Mouse (Mus musculus) C2C12 (cell line): ENCODE data around the gene Slc10a7. TPM values are rescaled to one million over a fixed set of nuclear protein-coding genes. Genes with fewer than 3 reads are reported as not detected.

ENCODE experiments used
- H3K27me3 ChIP-seq: one replicate; pipeline ENCODE4 v1.6.1; 2011; ENCODE audit not compliant: control insufficient read depth, insufficient read depth, insufficient read length
- H3K36me3 ChIP-seq: one replicate; pipeline ENCODE4 v1.6.1; 2011; ENCODE audit not compliant: control insufficient read depth, insufficient read depth
- H3K4me3 ChIP-seq: one replicate; pipeline ENCODE4 v1.5.1; 2011; ENCODE audit warnings: mild to moderate bottlenecking, control low read depth; ENCODE audit not compliant: poor library complexity, insufficient read depth, severe bottlenecking
- H3K79me2 ChIP-seq: one replicate; pipeline ENCODE4 v1.6.1; 2011; ENCODE audit not compliant: control insufficient read depth, insufficient read depth
- H3K79me3 ChIP-seq: one replicate; pipeline ENCODE4 v1.6.1; 2011; ENCODE audit warnings: low read depth, control low read depth
- H3ac ChIP-seq: one replicate; pipeline ENCODE3; 2011; ENCODE audit warnings: low read depth; ENCODE audit not compliant: control insufficient read depth, insufficient read length
- CEBPB ChIP-seq: IDR thresholded peaks from one replicate; pipeline ENCODE4 v1.6.1; 2011; ENCODE audit warnings: low read depth, mild to moderate bottlenecking, control low read depth, moderate library complexity
- CTCF ChIP-seq: IDR thresholded peaks from one replicate; pipeline ENCODE4 v1.5.1; 2011; ENCODE audit not compliant: control insufficient read depth, insufficient read depth, insufficient read length
- FOSL1 ChIP-seq: IDR thresholded peaks from one replicate; pipeline ENCODE4 v1.8.0; 2011; ENCODE audit warnings: mild to moderate bottlenecking, low read length; ENCODE audit not compliant: poor library complexity, insufficient read depth, severe bottlenecking
- MAX ChIP-seq: IDR thresholded peaks from one replicate; pipeline ENCODE4 v1.6.1; 2011; ENCODE audit warnings: mild to moderate bottlenecking, control low read depth
- MYOD1 ChIP-seq: IDR thresholded peaks from one replicate; pipeline ENCODE4 v1.6.1; 2011; ENCODE audit warnings: low read depth; ENCODE audit not compliant: control insufficient read depth, insufficient read length
- MYOG ChIP-seq: IDR thresholded peaks from one replicate; pipeline ENCODE4 v1.6.1; 2011; ENCODE audit not compliant: control insufficient read depth, insufficient read length; ENCODE audit errors: extremely low read depth
- USF1 ChIP-seq: IDR thresholded peaks from one replicate; pipeline ENCODE4 v1.6.1; 2011; ENCODE audit warnings: low read depth, mild to moderate bottlenecking, control low read depth, moderate library complexity
- polyA plus RNA-seq: library from polyadenylated mRNA; unstranded; fragments of >200 nt; fragmentation: generic; extraction: Trizol; gene quantifications from one replicate; pipeline ENCODE4 v1.2.1, GENCODE M21; 2012; ENCODE audit warnings: missing spikeins

Slc10a7 gene
- polyA plus RNA-seq, 1 experiment = 7.5 TPM

- H3K27me3 ChIP-seq = no peaks in the 10 kb centered on the region
- no peak overlapping the region for H3ac ChIP-seq
- no peaks in the 10 kb centered on the region for H3K36me3 ChIP-seq
- H3K79me3 ChIP-seq = no peaks in the 10 kb centered on the region
- TF ChIP-seq MYOG (no peak), FOSL1 (peak; percentile 71), MYOD1 (peak; percentile 31), MAX (peak; percentile 58), CEBPB (no peak)
- H3K4me3 ChIP-seq = no peak overlapping the region
- no peaks in the 10 kb centered on the region for H3K79me2 ChIP-seq
Measured at GRCm38 (mm10) chr8:78742453-78742852, 233.3 kb downstream of the Slc10a7 start.

GRCm38 (mm10) chr8:78747052-78747451 is 237.9 kb downstream of the Slc10a7 start:
- Histone ChIP-seq H3K79me2 (no peaks in the 10 kb centered on the region), H3K79me3 (no peaks in the 10 kb centered on the region), H3K27me3 (no peaks in the 10 kb centered on the region), H3K36me3 (no peaks in the 10 kb centered on the region), H3ac (no peak overlapping the region), H3K4me3 (no peak overlapping the region)
- TF ChIP-seq USF1 = no peak
- no peak for TF ChIP-seq MYOG
- TF ChIP-seq FOSL1 = no peak
- no peak for TF ChIP-seq MAX
- TF ChIP-seq CEBPB = no peak
- no peak for TF ChIP-seq CTCF
- no peak for TF ChIP-seq MYOD1

GRCm38 (mm10) chr8:78748701-78749100 is 239.6 kb downstream of the Slc10a7 start:
- no peak overlapping the region for H3ac ChIP-seq
- no peaks in the 10 kb centered on the region for H3K79me2 ChIP-seq
- H3K27me3 ChIP-seq = no peaks in the 10 kb centered on the region
- no peak for TF ChIP-seq USF1
- no peak for TF ChIP-seq MAX
- no peak for TF ChIP-seq MYOG
- no peak for TF ChIP-seq MYOD1
- TF ChIP-seq CTCF = no peak
- no peak for TF ChIP-seq FOSL1
- no peak for TF ChIP-seq CEBPB
- H3K36me3 ChIP-seq = no peaks in the 10 kb centered on the region
- no peaks in the 10 kb centered on the region for H3K79me3 ChIP-seq
- no peak overlapping the region for H3K4me3 ChIP-seq

GRCm38 (mm10) chr8:78749861-78750825 is 241.0 kb downstream of the Slc10a7 start:
- Histone ChIP-seq H3K4me3 (no peak overlapping the region), H3K27me3 (no peaks in the 10 kb centered on the region), H3K36me3 (no peaks in the 10 kb centered on the region), H3K79me3 (no peaks in the 10 kb centered on the region), H3ac (no peak overlapping the region), H3K79me2 (no peaks in the 10 kb centered on the region)
- TF ChIP-seq USF1 (no peak), FOSL1 (no peak), CTCF (no peak), MYOD1 (no peak), MYOG (no peak), MAX (no peak), CEBPB (no peak)

- Histone ChIP-seq H3K4me3 (no peak overlapping the region), H3K79me3 (no peaks in the 10 kb centered on the region), H3ac (no peak overlapping the region), H3K36me3 (no peaks in the 10 kb centered on the region), H3K79me2 (no peaks in the 10 kb centered on the region), H3K27me3 (no peaks in the 10 kb centered on the region)
- TF ChIP-seq CTCF (no peak), MYOD1 (no peak), MAX (no peak), USF1 (no peak), CEBPB (no peak), FOSL1 (no peak), MYOG (no peak)
Measured at GRCm38 (mm10) chr8:78751151-78751550, 242.0 kb downstream of the Slc10a7 start.

GRCm38 (mm10) chr8:78754986-78755385 is 245.8 kb downstream of the Slc10a7 start:
- TF ChIP-seq CTCF (no peak), FOSL1 (no peak), MAX (no peak), MYOD1 (no peak), CEBPB (no peak), MYOG (no peak), USF1 (no peak)
- H3K27me3 ChIP-seq = no peaks in the 10 kb centered on the region

More at GRCm38 (mm10) chr8:78754986-78755385, 245.8 kb downstream of the Slc10a7 start:
- no peak overlapping the region for H3ac ChIP-seq
- no peaks in the 10 kb centered on the region for H3K79me3 ChIP-seq
- H3K79me2 ChIP-seq = no peaks in the 10 kb centered on the region
- H3K4me3 ChIP-seq = no peak overlapping the region
- H3K36me3 ChIP-seq = no peaks in the 10 kb centered on the region
